Mouse (Mus musculus) heart, adult 18-20 months (tissue): ENCODE measurements around the gene Ssxa1. TPM values are rescaled to one million over a fixed set of nuclear protein-coding genes. Genes with fewer than 3 reads are reported as not detected.
"Not testable (repeated sequence)": the region's sequence is repeated elsewhere in the genome, so short reads cannot be mapped to it uniquely, and the experiment has no call there.

Experiments
- DNase-seq, 2 experiments: peaks; one replicate each; pipeline ENCODE4 v3.0.0; 2021 to 2022; ENCODE audit warnings: mixed read lengths in 1 of 2
- long read RNA-seq, 2 experiments: library from polyadenylated mRNA; stranded (forward); transcript quantifications; one replicate each; pipeline ENCODE4 v2.0.0; 2021
- total RNA-seq, 2 experiments: library from RNA; stranded (reverse); gene quantifications; 2 replicates each; pipeline ENCODE4 v1.2.3; 2021

Ssxa1 gene
- total RNA-seq: not detected
- long read RNA-seq, experiment 1: 0 reads
- long read RNA-seq, experiment 2: 0 reads

- no peak for DNase-seq
Measured at GRCm38 (mm10) chrX:21115520-21115919, at the start of gene Ssxa1. Gene Ssxa1, plus strand, starts transcription at chrX:21115820.

DNA sequence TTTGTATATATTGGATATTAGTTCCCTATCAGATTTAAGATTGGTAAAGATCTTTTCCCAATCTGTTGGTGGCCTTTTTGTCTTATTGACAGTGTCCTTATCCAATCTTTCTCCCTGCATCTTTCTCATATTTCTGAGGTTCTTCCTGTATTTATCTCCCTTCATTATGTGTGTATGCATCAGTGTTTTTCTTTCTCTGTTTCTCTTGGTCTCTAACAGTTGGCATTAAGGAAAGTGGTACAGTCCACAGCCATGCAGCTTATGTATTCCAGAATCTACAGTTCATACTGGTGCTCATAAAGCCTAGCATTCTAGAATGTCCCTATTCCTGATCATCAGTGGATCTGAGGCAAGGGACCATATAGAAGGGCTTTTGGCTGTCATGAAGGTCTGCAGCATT is 47.5 kb upstream of the Ssxa1 start, which contains the start of gene Spaca5:
Spaca5 (plus strand) TSS at position 301 of the 400 bp plus-strand sequence.
- no peak for DNase-seq

- DNase-seq: peak in 1 of 2 experiments; percentile 1
Measured at GRCm38 (mm10) chrX:21088645-21088982, 27.0 kb upstream of the Ssxa1 start.

GRCm38 (mm10) chrX:21088983-21089866 is 26.4 kb upstream of the Ssxa1 start, which contains the start of gene Zfp300:
Gene Zfp300, minus strand, starts transcription at chrX:21089527.
- peak; percentile 76 to 80 for DNase-seq

GRCm38 (mm10) chrX:21089867-21090239 is 25.8 kb upstream of the Ssxa1 start:
- DNase-seq: no peak

DNA sequence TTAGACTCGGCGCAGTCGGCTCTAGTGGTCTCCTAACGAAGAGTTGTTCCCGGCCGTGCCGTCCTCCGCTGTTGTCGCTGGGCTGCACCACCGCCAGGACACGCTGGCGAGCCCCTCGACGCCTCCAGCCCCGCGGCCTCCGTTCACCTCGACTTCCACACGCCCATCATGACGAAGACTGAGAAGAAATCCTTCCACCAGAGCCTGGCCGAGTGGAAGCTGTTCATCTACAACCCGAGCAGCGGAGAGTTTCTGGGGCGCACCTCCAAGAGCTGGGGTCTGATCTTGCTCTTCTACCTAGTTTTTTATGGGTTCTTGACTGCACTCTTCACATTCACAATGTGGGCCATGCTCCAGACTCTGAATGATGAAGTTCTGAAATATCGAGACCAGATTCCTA is 31.1 kb downstream of the Ssxa1 start:
- DNase-seq: not testable (repeated sequence)

Other genes starting within 250 kb of the Ssxa1 start
- gene Timp1, start 245.7 kb upstream of the Ssxa1 start, total RNA-seq: 1 to 10 TPM; 2.2 to 3.2 TPM
- gene Syn1, start 194.8 kb upstream of the Ssxa1 start, total RNA-seq: under 1 TPM; 0.10 to 0.21 TPM
- 10 to 100 TPM in 1 of 2 experiments, 1 to 10 TPM in 1; 8.0 to 11.8 TPM for gene Cfp, start 184.3 kb upstream of the Ssxa1 start, total RNA-seq
- 1 to 10 TPM; 7.4 to 7.5 TPM for gene Elk1, start 165.2 kb upstream of the Ssxa1 start, total RNA-seq
- 10 to 100 TPM; 34.8 to 40.8 TPM for gene Uxt, start 153.8 kb upstream of the Ssxa1 start, total RNA-seq
- gene Zfp182, start 53.5 kb upstream of the Ssxa1 start, total RNA-seq: 1 to 10 TPM; 2.3 to 2.5 TPM
- gene Spaca5, start 47.4 kb upstream of the Ssxa1 start, total RNA-seq: not detected
- gene Zfp300, start 26.3 kb upstream of the Ssxa1 start, total RNA-seq: under 1 TPM; 0.25 to 0.31 TPM
- gene Gm21876, start 59.8 kb downstream of the Ssxa1 start, total RNA-seq: not detected